Mouse (Mus musculus) testis, adult 2 months (tissue): ENCODE results near the gene Eif2d.

Experiments
- CTCF ChIP-seq: fragments of 200-500 bp; IDR thresholded peaks from 2 replicates; pipeline ENCODE4 v1.5.1; 2012; ENCODE audit warnings: low read depth, mild to moderate bottlenecking, inconsistent platforms, low read length, moderate library complexity; ENCODE audit not compliant: control insufficient read depth, insufficient read depth, insufficient replicate concordance
- POLR2A ChIP-seq: fragments of 200-500 bp; IDR thresholded peaks from 2 replicates; pipeline ENCODE4 v1.6.1; 2012; ENCODE audit warnings: low read depth, mild to moderate bottlenecking, inconsistent platforms, low read length, moderate library complexity; ENCODE audit not compliant: control insufficient read depth

GRCm38 (mm10) chr1:131208081-131208480 is 55.1 kb downstream of the Eif2d start:
- TF ChIP-seq CTCF: no peak
- no peak for TF ChIP-seq POLR2A
